Mouse (Mus musculus) right cerebral cortex, postnatal 25 days (tissue): Measurements from ENCODE around the gene Crocc2.
"Not testable (repeated sequence)": the region's sequence is repeated elsewhere in the genome, so short reads cannot be mapped to it uniquely, and the experiment has no call there.

ENCODE experiments used
- DNase-seq: peaks from one replicate; pipeline ENCODE4 v3.0.0; 2022

The Crocc2 gene

DNA sequence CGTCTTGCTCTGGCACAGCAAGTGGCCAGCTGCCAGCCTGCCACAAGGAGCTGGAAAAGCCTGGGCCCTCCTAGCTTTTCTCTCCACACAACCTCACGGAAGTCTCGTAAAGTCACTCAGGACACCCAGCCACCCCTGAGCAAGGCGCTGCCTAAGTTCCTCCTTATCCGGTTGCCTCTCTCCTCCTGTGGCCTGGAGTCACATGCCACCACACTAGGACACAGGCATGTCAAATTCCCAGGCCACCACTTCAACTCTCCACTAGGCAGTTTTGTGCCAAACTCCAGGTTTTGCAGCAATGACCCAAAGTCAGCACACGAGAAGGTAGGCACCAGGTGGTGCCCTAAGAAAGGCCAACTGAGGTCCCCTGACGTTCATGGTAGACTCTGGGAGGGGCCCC lies 5.9 kb upstream of the Crocc2 start:
- DNase-seq: no peak

DNA sequence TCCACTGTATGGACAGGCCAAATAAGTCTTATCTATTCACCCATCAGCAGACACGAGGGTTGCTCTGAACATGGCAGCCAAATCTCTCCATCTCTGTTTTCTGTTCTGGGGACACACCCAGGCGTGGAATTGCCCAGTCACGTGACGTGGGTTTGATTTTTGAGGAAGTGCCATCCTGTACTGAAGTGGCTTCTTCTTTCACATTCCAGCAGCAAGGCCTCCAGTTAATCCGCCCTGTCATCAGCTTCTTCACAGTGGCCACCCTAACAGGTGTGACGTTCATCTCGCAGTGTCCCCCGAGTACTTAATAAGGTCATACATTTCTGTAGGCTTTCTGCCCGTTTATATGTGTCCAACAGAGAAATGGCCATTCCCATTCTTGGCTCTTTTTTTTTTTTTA lies 3.1 kb upstream of the Crocc2 start:
- DNase-seq: no peak

DNA sequence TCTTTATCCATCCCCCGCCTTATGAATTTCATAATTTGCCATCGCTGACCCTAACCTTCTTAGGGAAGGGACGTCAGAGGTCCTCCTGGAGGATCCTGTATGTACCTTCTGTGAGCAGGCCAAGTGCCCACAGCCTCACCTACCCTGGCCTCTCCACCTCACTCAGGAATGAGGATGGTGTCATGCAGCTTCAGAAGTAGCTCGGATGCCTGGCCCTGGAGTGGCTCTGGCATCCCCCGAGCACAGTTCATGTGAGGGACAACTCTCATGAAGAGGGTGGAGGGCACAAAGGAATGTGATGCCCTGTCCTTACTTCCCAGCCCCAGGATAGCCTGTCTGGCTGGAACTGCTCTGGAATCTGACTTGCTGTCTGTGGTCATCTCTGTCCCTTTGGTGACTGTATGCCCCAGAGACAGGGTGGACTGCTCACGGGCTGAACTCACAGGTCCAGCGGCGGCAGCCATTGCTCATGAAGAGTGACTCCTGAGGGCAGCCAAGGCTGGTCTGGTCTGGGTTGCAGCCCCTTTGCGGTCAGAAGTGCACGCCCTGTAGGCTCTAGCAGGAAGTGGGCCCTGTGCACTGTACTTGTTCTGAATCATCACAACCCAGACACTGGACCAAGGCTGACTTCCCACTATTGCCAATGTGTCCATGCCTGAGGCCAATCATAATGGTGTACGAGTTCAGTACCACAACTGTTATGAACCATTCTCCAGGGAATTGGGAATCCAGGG lies 2.0 kb upstream of the Crocc2 start:
- no peak for DNase-seq

DNA sequence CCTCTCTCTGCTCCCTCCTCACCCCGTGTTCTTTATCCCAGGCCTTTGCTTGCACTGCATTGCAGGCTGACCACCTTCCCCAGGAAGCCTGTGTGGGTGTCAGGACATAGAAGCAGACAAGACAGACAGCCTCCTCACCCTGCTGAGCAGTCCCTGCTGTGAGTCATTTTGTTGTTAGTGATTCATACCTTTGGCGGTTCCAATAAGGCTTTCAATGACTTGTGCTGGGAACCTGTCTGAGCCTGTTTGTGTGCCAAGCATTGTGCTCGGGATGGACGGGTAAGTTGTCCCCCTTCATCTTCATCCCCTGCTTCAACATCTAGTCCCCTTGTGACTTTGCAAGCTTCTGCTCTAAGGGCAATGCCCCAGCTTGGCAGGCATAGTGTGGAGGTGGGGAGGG lies 5.1 kb downstream of the Crocc2 start:
- no peak for DNase-seq

DNA sequence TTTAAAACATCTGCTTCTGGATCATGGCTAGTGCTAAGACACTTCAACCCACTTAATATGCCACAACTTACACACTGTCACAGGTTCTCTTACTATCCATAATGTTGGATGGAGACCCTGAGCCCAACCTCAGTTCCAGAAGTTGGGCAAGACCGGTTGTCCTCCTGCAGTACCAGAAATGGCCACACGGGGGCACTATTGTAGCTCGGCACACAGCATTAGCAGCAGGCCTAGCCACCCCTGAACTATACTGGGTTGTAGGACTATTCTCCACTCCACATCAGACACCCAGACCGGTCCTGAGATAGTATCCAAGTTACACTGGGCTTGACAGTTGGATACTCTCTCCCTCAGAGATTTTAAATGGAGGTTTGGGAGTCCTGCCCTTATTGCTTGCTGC lies 5.9 kb downstream of the Crocc2 start:
- peak; percentile 53 for DNase-seq

DNA sequence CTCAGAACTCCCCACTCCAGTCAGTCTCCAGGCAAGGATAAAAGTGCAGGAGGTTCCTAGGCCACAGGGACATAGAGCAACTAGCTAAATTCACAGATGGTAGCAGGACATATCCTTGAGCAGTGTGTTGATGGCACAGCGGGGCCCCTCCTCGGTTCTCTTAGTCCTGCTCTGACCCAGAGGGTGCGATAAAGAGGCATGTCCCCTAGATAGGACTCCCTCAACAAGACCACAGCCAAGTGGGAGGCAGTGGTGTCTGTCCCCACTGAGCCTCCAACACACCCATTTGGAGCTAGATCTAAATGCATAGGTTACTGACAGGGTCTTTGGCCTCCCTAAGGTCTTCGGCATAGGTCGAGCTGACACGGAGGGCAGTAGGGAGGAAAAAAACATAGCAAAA lies 7.3 kb downstream of the Crocc2 start:
- no peak for DNase-seq

DNA sequence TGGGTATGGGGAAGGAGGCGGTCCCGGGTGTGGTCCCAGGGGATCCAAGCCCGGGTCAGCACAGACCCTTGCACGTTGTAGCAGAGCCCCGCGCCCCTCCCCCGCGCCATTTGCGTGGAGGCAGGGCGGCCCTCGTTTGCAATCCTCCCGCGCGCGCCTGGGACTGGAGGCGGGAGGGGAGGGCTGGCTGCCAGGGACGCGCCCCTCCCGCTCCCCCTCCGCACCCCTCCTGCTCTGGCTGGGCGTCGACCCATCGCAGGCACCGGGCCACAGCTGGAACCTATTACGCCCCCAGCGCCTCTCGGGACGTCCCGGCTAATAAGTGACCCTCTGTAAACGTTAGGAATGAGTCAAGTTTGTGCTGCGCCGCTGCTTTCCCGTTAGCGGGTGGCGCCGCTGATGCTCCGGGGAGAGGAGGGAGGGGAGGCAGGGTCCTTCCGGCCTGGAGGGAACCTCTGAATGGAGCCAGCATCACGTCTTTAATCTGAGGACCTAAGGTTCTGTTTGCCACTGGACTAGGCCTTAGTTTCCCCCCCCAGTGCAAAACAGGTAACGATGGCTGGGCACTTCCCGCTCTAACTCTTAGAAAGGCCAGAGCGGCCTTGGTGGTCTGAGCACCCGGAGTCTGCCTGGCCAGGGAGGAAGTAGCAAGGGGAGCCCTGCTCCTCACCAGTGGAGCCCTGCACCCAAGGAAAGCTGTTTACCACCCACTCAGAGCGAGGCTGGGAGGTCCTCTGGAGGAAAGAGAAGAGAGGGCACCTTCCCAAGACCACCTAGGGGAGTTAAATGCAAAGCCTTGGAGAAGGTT lies 8.2 kb downstream of the Crocc2 start:
- DNase-seq: peak; percentile 31

DNA sequence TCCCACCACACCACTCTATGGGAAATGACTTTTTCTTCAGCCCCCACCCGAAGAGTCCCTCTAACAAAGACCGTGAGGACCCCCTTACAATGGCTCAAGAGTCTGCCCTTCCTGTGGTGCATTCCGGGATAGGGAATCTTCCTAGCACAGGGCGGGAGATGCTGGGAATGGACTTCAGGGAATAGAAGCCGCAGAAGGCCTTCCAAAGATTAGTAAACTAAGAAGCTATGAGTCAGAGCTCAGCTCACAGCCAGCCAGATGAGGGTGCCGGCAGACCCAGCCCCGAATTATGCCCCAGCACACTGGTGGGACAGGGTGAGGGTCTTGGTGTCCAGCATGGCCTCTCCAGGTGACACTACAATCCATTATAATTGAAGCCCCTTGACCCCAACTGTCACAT lies 13.8 kb downstream of the Crocc2 start:
- DNase-seq: no peak

DNA sequence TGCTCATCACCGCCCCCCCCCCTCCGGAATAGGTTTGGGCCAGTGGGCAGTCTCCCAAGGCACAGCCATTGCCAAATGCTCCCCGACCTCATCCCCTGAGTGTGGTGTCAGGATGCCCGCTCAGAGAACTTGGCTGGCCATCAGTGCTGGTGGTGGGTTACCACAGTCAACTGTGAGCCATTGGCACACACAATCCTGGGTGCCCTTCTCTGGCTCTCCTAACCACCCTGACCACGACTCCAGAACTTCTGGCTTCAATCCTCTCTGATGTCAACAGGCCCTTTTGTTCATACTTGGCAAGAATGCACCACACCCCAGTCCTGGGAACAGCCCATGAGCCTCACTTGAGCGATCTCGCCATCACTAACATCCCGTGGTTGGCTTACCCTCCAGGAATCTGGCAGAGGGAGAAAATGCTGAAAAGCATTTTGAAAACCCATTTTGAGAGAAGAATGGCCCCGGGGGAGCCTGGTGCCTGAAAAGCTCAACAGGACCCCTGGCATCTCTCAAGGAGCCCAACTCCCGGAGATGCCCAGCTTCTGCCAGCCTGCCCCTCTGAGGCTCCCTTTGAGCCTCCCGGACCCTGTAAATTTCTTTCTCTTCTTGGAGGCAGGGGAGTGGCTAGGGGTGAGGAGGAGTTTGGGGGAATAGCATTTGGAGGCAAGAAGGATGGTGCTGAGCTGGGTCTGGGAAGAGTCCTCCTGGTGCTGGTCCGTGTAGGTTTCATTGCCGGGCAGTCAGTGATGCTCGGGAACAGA lies 15.7 kb downstream of the Crocc2 start:
- peak; percentile 15 for DNase-seq

DNA sequence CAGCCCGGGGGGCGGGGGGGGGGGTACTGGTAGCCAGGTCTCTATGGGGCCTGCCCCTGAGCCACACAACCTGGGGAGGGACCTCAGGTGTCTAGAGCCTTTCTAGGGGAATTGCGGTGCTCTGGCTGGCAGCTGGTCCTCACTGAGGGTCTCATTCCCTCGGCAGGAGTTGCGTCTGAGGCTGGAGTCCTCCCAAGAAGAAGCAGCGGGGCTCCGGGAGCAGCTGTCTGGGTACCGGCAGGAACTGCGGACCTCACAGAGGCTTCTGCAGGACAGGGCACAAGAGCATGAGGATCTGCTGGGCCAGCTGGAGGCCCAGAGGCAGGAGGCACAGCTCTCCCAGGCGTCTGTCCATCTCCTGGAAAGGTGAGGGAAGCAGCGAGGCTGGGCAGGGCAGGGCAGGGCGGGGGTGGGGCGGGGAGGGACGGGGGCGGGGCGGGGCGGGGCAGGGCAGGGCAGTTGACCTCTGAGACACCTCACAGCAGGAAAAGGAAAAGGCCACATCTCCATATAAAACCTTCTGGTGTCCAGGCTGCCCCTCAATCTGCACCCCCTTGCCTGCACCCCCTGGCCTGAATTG lies 22.3 kb downstream of the Crocc2 start:
- DNase-seq: no peak

DNA sequence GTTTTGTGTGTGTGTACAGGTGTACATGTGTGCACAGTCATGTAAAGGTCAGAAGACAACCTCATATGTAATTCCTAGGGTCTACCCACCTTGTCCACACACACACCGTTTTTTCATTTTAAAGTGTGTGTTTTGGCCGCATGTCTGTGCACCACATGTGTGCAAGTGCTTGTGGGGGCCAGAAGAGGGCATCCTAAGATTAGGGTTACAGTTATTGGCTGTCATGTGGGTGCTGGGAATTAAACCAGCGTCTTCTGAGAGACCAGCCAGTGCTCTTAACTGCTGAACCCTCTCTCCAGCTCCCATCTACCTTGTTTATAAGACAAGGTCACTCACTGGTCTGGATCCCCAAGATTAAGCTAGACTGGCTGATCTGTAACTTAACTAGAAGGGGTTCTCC lies 26.4 kb downstream of the Crocc2 start:
- DNase-seq: no peak

DNA sequence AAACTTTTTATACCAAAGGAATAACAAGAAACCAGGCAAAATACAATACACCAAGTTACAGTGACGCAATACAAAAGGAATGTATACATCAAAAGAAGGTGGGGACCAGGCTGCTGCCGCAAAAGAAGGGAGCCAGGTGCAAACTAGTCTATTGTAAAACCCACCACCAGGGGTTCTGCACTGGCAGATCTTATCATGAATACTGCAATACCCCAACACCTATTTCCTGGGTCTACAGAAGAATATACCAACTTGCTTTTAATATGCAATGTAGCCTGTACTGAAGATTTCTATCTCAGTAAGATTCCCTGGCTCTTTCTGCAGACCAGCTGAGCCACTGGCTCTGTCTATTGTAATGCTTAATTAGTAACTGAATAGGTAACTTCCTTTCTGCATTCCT lies 28.9 kb downstream of the Crocc2 start:
- not testable (repeated sequence) for DNase-seq

DNA sequence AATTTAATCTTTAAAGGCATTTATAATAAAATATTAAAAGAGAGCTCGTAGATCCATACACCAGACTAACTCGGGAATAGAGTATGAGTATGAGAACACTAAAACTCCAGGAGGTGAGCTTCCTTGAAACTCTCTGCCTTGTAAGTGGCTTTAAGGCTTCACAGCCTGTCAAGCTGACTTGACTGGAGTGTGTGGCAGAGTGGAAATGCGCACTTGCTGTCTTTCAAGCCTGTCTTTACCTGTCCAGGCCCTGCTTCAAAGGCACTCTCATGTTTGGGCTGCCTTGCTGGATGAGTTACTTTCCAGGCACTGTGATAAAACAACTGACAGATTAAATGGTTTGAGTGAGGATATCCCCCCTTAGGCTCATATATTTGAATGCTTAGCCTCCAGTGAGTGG lies 29.4 kb downstream of the Crocc2 start:
- no peak for DNase-seq

DNA sequence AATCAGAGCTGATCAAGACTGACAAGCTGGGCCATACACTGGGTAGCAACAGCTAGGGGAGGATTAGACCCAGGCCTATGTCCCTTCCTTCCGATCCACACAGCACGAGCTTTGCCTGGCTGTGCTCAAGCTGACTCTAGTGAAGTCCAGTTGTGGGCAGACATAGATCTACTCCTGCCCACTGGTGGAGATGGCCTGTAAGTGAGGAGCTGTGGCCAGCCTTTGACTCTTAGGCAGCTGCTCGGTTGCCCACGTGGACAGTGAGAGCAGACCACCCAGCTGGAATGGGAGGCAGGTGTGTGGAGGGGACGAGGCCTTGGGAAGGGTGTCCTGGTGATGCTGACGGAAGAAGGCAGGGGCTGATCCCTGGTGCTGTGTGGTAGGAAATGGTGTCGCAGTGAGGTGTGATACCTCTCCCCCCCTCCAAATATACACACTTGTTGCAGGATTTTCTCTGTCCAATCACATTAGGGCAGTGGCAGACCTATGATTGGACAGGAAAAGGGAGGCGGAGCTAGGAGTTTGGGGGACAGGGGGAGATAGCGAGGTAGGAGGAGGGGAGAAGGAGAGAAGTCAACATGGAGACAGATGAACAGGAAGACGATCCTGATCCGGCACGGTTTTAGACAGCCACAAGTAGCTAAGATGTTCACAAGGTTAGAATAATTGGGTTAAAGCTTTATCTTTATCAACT lies 37.9 kb downstream of the Crocc2 start:
- no peak for DNase-seq

DNA sequence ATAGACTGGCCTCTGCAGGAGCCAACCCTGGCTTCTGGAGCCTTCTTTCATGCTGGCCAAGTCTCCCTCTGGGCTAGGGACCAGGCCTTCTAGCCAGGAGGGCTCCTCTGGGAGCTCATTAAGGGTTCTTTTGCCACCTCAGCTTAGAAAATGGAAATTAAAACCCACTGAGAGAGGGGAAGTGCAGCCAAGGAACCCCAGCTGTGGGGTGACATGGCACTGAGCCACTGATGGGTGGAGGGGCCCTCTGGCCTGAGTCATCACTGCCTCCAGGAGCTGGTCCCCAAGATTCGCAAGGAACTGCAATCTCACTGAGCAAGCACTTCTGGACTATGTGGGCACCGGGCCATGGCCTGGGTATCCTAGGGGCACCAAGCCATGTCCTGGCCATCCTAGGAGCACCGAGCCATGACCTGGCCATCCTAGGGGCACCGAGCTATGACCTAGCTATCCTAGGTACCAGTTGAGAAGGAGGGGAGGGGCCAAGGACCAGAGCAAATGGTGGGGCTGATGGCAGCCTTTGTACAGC lies 39.1 kb downstream of the Crocc2 start:
- peak; percentile 18 for DNase-seq

DNA sequence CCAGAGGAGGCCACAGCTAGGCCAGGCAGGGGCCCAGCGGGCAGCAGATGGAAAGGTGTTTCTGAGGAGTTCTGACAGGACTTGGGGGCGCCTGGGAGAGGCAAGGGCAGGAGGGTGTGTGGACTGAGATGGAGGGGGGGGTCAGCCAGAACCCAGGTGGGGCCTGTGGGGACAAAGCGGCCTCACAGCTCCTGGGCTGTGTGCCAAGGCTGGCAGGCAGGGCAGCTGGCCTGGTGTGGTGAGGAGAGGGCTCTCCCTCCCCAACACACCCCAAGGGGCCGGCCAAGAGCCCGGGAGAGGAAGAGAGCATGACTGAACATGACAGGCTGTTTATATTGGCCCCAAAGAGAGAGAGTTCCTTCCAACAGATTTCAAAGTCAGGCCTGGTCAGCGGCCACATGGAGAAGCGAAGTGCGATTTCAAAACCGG lies 41.7 kb downstream of the Crocc2 start:
- DNase-seq: peak; percentile 44

DNA sequence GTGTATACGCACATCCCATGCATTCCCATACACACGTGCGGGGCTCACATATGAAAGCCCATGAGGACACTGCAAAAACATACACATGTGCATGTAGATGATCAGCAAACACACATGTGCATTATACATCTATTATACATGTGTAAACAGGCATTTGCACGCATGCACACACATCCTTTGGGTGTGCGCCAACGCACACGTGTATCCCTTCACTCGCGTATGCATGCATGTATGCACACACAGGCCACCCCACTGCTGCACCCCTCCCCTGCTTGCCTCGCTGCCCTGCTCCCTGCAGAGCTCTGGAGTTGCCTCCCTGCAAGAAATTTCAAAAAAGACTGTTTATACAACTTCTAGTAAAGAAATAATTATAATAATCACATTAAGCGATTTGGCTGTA lies 42.5 kb downstream of the Crocc2 start:
- DNase-seq: no peak

DNA sequence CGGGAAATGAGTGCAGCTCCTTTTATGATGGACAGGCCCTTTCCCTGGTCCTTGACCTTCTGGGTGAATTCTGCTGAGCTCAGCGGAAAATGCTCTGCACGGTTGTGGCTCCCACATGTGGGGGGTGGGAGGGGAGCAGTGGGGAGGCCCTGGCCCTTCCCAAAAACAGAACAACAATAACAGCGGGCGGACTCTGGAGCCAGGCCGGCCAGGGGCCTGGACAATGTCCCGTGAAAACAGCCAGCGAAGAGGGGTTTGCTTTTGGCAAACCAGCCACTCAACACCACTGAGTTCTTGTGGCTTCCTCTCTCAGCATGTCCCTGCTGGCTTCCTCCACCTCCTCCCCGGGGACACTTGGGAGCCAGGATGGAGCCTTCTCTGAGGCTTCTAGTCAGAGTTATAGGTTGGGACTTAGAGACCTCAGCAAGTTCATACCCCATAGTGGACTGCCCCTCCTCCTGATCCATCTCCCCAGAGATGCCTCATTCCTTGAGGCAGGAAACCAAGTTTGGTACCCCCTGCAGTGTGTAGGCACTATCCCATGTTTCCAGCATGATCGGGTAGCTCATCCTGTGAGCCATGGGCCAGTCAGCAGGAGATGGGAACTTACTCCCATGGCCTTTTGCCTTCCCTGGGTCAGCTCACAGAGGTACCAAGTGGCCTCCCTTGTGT lies 43.2 kb downstream of the Crocc2 start:
- DNase-seq: no peak

DNA sequence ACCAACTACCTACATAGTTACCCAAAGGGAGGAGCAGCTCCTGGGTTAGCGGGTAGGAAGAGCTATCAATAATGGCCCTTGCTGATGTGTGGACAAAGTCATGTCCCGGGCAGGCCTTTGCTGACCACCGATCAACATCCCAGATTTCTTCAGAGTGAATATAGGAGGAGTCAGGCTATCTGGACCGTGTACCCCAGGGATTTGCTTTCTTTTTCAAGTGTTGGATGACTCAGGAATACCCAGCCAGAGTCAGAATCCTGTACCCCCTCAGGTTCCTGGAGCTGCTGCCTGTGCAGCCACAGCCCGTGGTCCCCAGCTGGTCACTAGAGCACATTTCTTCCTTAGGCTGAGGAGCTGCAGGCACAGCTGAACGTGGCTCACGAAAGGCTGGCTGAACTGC lies 43.9 kb downstream of the Crocc2 start:
- DNase-seq: no peak

DNA sequence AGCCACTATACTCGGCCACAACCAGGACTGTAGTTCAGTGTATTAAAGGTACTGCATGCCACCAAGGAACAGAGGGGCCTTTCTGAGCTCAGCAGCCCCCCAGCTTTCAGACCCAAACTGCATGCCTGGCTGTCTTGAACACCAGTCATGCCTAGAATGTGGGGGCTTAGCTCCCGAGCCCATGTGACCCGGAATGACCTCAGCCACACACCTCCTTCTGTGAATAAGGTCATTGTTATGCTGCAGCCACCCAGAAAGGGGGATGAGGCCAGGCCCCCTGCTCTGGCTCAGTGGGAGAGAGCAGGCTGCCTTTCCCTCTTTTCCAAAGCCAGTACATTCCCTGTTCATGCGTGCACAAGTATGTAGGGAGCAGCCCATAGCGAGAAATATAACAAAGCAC lies 46.1 kb downstream of the Crocc2 start:
- DNase-seq: no peak

DNA sequence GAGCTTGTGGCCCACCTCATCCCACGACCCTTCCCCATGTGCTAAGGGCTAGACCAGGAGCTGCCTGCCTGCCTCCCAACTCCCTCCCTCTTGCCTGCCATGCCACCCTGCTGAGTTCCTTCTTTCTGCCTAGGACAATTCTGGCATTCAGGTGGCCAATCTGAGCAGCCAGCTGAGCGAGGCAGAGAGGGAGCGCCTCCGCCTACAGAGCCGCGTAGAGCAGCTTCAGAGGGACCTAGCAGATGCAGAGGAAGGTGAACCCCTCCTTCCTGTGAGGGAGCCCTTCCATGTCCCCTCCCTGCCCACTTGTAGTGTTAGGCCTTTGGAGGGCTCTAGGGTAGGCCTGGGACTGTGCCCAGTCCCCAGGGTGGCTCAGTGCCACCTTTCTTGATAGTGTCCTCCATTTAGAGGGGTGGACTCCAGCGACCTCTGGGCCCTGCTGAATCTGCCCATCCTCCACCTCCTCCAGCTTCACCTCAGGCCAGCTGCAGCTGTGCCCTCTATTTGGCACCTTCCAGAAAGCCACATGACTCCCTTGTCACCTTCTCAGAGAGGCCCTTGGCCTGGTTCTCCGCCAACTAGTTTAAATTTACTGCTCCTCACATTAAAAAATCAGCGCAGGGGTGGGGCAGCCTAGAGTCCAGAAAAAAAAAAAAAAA lies 48.4 kb downstream of the Crocc2 start:
- DNase-seq: no peak
